Mouse (Mus musculus): ENCODE results near the gene Ccin. TPM values are rescaled to one million over a fixed set of nuclear protein-coding genes. Genes with fewer than 3 reads are reported as not detected.

Ccin gene
- polyA plus RNA-seq (2014; fragmentation: Illumina TruSeq; extraction: RNeasy Lipid Tissue Mini Kit (QIAGEN cat#74804); ENCODE audit: low read depth, low replicate concordance): not detected

DNA sequence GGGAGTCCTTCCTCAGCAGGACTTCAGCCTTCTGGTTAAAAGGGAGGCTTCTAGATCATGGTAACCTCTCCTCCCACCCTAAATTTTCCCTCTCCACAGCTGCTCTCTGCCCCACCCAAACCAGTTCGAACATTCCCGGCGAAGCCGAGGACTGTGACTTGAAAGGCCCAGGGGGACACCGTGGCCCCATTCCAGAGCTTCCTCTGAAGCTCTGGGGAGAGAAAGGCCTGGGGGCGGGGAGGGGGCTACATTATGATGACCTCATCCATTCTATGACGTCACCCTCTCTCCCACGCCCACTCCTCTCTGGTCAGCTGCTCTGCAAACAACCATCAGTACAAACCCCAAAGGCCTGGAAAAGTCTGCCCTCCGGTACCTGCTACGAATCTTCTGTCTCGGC, at the start of gene Ccin:
Gene Ccin (plus strand): TSS at position 303 of the 400 bp plus-strand sequence.

GRCm38 (mm10) chr4:43957292-43957845, 25.9 kb upstream of the Ccin start, which contains the start of gene Glipr2:
Gene Glipr2, plus strand, starts transcription at chr4:43957401.

GRCm38 (mm10) chr4:44004126-44004525, 20.8 kb downstream of the Ccin start, which contains the start of gene Clta:
Gene Clta, plus strand, starts transcription at chr4:44004452.

Other genes with a start within 250 kb of the Ccin start
- not detected for gene Olfr159, start 212.5 kb upstream of the Ccin start, polyA plus RNA-seq (2014; fragmentation: Illumina TruSeq; extraction: RNeasy Lipid Tissue Mini Kit (QIAGEN cat#74804); ENCODE audit: low read depth, low replicate concordance)
- gene Olfr156, start 159.6 kb upstream of the Ccin start, polyA plus RNA-seq (2014; fragmentation: Illumina TruSeq; extraction: RNeasy Lipid Tissue Mini Kit (QIAGEN cat#74804); ENCODE audit: low read depth, low replicate concordance): not detected
- gene Olfr157, start 143.3 kb upstream of the Ccin start, polyA plus RNA-seq (2014; fragmentation: Illumina TruSeq; extraction: RNeasy Lipid Tissue Mini Kit (QIAGEN cat#74804); ENCODE audit: low read depth, low replicate concordance): not detected
- gene Olfr155, start 131.9 kb upstream of the Ccin start, polyA plus RNA-seq (2014; fragmentation: Illumina TruSeq; extraction: RNeasy Lipid Tissue Mini Kit (QIAGEN cat#74804); ENCODE audit: low read depth, low replicate concordance): not detected
- gene Reck, start 108.0 kb upstream of the Ccin start, polyA plus RNA-seq (2014; fragmentation: Illumina TruSeq; extraction: RNeasy Lipid Tissue Mini Kit (QIAGEN cat#74804); ENCODE audit: low read depth, low replicate concordance): 7.8 TPM
- gene Glipr2, start 26.1 kb upstream of the Ccin start, polyA plus RNA-seq (2014; fragmentation: Illumina TruSeq; extraction: RNeasy Lipid Tissue Mini Kit (QIAGEN cat#74804); ENCODE audit: low read depth, low replicate concordance): 4.1 TPM
- 85.1 TPM for gene Clta, start 21.0 kb downstream of the Ccin start, polyA plus RNA-seq (2014; fragmentation: Illumina TruSeq; extraction: RNeasy Lipid Tissue Mini Kit (QIAGEN cat#74804); ENCODE audit: low read depth, low replicate concordance)
- 14.4 TPM for gene Gne, start 100.7 kb downstream of the Ccin start, polyA plus RNA-seq (2014; fragmentation: Illumina TruSeq; extraction: RNeasy Lipid Tissue Mini Kit (QIAGEN cat#74804); ENCODE audit: low read depth, low replicate concordance)